Mouse (Mus musculus): ENCODE data around the gene Klhl5. TPM values are rescaled to one million over a fixed set of nuclear protein-coding genes. Genes with fewer than 3 reads are reported as not detected.

Klhl5 gene
- polyA plus RNA-seq, 1 experiment from 2014 or later: 25.3 TPM

DNA sequence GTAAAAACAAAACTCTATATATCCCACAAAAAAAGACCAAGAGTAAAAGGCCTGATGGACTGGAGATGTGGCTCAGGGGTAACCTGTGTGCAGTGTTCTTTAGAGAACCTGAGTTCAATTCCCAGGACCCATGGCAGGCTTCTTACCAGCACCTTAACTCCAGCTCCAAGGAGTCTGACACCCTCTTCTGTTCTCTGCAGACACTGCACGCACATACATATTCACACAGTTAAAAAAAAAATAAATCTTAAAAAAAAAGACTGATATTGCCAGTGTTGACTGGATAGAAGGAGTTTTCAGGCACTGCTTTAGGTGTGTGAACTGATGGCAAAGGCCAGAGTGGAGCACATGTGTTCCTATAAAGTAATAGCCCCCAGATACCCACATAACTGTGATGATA, 18.8 kb downstream of the Klhl5 start:
- H3K4me1 ChIP-seq (replicated peaks; ENCODE audit: control insufficient read depth, insufficient read depth, low read length): no peaks in the 10 kb centered on the region
- no peaks in the 10 kb centered on the region for H3K36me3 ChIP-seq (ENCODE audit: control insufficient read depth, insufficient read depth, low read length)
- H3K27ac ChIP-seq (ENCODE audit: low read depth, low read length): no peak overlapping the region
- H3K9me3 ChIP-seq (ENCODE audit: control insufficient read depth, low read length): no peaks in the 10 kb centered on the region
- 93% methylated on average over 1 of the region's 1 CpGs for WGBS
- H3K4me2 ChIP-seq (replicated peaks; ENCODE audit: low read depth, low read length): no peak overlapping the region
- H3K9ac ChIP-seq (ENCODE audit: low read depth, low read length): no peak overlapping the region
- no peak overlapping the region for H3K4me3 ChIP-seq (ENCODE audit: low read depth, low read length)
- no peaks in the 10 kb centered on the region for H3K27me3 ChIP-seq (ENCODE audit: control insufficient read depth, insufficient read depth, low read length)
- no peak for ATAC-seq (ENCODE audit: low FRiP score)
- DNase-seq (ENCODE audit: low spot score): no peak

- H3K36me3 ChIP-seq (ENCODE audit: control insufficient read depth, insufficient read depth, low read length): no peaks in the 10 kb centered on the region
- no peaks in the 10 kb centered on the region for H3K4me1 ChIP-seq (replicated peaks; ENCODE audit: control insufficient read depth, insufficient read depth, low read length)
- no peaks in the 10 kb centered on the region for H3K9me3 ChIP-seq (ENCODE audit: control insufficient read depth, low read length)
- no peak overlapping the region for H3K9ac ChIP-seq (ENCODE audit: low read depth, low read length)
- no peaks in the 10 kb centered on the region for H3K27me3 ChIP-seq (ENCODE audit: control insufficient read depth, insufficient read depth, low read length)
- H3K4me3 ChIP-seq (ENCODE audit: low read depth, low read length): no peak overlapping the region
- no peak overlapping the region for H3K4me2 ChIP-seq (replicated peaks; ENCODE audit: low read depth, low read length)
- DNase-seq (ENCODE audit: low spot score): no peak
- 83% methylated on average over 2 of the region's 2 CpGs for WGBS
- H3K27ac ChIP-seq (ENCODE audit: low read depth, low read length): no peak overlapping the region
- ATAC-seq (ENCODE audit: low FRiP score): no peak
Measured at GRCm38 (mm10) chr5:65128481-65128880, 21.1 kb downstream of the Klhl5 start.

- DNase-seq (ENCODE audit: low spot score) (peak; percentile 75), ATAC-seq (ENCODE audit: low FRiP score) (peak; percentile 94)
- Histone ChIP-seq H3K27me3 (ENCODE audit: control insufficient read depth, insufficient read depth, low read length) (no peaks in the 10 kb centered on the region), H3K36me3 (ENCODE audit: control insufficient read depth, insufficient read depth, low read length) (no peaks in the 10 kb centered on the region), H3K9ac (ENCODE audit: low read depth, low read length) (peak overlapping the region; percentile 61), H3K4me2 (replicated peaks; ENCODE audit: low read depth, low read length) (peak overlapping the region; percentile 54), H3K9me3 (ENCODE audit: control insufficient read depth, low read length) (no peaks in the 10 kb centered on the region), H3K4me3 (ENCODE audit: low read depth, low read length) (peak overlapping the region; percentile 46), H3K27ac (ENCODE audit: low read depth, low read length) (peak overlapping the region; percentile 64), H3K4me1 (replicated peaks; ENCODE audit: control insufficient read depth, insufficient read depth, low read length) (no peaks in the 10 kb centered on the region)
- WGBS: 2% methylated on average over 12 of the region's 12 CpGs
Measured at GRCm38 (mm10) chr5:65130528-65131210, 23.3 kb downstream of the Klhl5 start.

GRCm38 (mm10) chr5:65131211-65131879, 24.0 kb downstream of the Klhl5 start:
- H3K4me3 ChIP-seq (ENCODE audit: low read depth, low read length): peak overlapping the region; percentile 46
- DNase-seq (ENCODE audit: low spot score) (peak; percentile 64), ATAC-seq (ENCODE audit: low FRiP score) (peak; percentile 48; the same call in 1 of the 2 replicates)
- no peaks in the 10 kb centered on the region for H3K36me3 ChIP-seq (ENCODE audit: control insufficient read depth, insufficient read depth, low read length)
- H3K27ac ChIP-seq (ENCODE audit: low read depth, low read length): peak overlapping the region; percentile 64
- H3K4me1 ChIP-seq (replicated peaks; ENCODE audit: control insufficient read depth, insufficient read depth, low read length): no peaks in the 10 kb centered on the region
- no peaks in the 10 kb centered on the region for H3K9me3 ChIP-seq (ENCODE audit: control insufficient read depth, low read length)
- no peaks in the 10 kb centered on the region for H3K27me3 ChIP-seq (ENCODE audit: control insufficient read depth, insufficient read depth, low read length)
- peak overlapping the region; percentile 54 for H3K4me2 ChIP-seq (replicated peaks; ENCODE audit: low read depth, low read length)
- H3K9ac ChIP-seq (ENCODE audit: low read depth, low read length): peak overlapping the region; percentile 61
- whole genome bisulfite sequencing: 13% methylated on average over 20 of the region's 20 CpGs

DNA sequence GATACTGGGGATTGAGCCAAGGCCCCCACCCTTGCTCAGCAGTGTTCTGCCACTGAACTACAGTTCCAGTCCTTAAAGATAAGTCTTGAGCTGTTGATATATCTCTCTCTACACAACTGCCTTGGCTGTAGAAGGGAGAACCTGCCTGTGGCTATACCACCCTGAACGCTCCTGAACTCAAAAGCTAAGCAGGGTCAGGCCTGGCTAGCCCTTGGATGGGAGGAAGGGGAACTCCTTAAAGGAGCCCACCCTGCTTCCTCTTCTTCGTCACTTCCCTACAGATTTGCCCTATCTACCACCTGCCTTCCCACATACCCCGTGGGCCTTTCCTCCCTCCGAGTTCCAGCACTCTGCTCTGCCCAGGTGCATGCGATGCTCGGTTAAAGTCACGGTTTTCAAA, 28.8 kb downstream of the Klhl5 start:
- Histone ChIP-seq H3K27ac (ENCODE audit: low read depth, low read length) (no peak overlapping the region), H3K4me2 (replicated peaks; ENCODE audit: low read depth, low read length) (no peak overlapping the region), H3K4me3 (ENCODE audit: low read depth, low read length) (no peak overlapping the region), H3K9me3 (ENCODE audit: control insufficient read depth, low read length) (no peaks in the 10 kb centered on the region), H3K4me1 (replicated peaks; ENCODE audit: control insufficient read depth, insufficient read depth, low read length) (no peaks in the 10 kb centered on the region), H3K27me3 (ENCODE audit: control insufficient read depth, insufficient read depth, low read length) (no peaks in the 10 kb centered on the region), H3K9ac (ENCODE audit: low read depth, low read length) (no peak overlapping the region), H3K36me3 (ENCODE audit: control insufficient read depth, insufficient read depth, low read length) (no peaks in the 10 kb centered on the region)
- no peak for ATAC-seq (ENCODE audit: low FRiP score)
- DNase-seq (ENCODE audit: low spot score): no peak
- 81% methylated on average over 7 of the region's 7 CpGs for WGBS

DNA sequence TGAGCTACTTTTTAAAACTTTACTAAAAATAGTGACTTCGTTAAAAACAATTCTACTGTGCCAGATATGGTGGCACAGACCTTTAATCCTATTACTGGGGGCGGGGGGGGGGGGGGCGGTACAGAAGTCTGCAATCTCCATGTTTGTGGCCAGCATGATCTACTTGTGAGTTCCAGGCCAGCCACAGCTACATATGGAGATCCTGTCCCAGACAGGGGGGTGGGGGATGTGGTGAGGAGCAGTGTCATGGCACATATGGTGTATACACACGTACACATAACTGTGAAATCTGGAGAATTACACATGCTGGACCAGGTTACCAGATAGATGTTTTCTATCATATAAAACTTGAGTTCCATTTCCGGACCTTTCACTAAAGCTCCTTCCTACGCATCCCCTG, 29.7 kb downstream of the Klhl5 start:
- 90% methylated on average over 6 of the region's 6 CpGs for WGBS
- Histone ChIP-seq H3K9ac (ENCODE audit: low read depth, low read length) (no peak overlapping the region), H3K27ac (ENCODE audit: low read depth, low read length) (no peak overlapping the region)

DNA sequence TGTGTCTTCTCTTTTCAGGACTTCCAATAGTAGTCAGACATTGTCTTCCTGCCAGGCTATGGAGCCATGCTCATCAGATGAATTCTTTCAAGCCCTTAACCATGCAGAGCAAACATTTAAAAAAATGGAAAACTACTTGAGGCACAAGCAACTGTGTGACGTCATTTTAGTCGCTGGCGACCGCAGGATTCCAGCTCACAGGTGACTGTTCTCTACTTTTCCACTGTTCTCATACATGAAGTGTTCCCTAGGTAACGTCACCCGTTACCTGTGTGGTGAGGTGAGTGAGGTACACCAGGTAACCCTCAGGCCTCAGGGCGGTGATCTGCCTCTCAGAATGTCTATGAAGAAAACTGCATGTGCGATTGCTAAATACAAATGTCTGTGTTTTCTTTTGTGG, 33.9 kb downstream of the Klhl5 start:
- no peaks in the 10 kb centered on the region for H3K4me1 ChIP-seq (replicated peaks; ENCODE audit: control insufficient read depth, insufficient read depth, low read length)
- no peak overlapping the region for H3K4me3 ChIP-seq (ENCODE audit: low read depth, low read length)
- no peaks in the 10 kb centered on the region for H3K9me3 ChIP-seq (ENCODE audit: control insufficient read depth, low read length)
- no peaks in the 10 kb centered on the region for H3K36me3 ChIP-seq (ENCODE audit: control insufficient read depth, insufficient read depth, low read length)
- H3K27me3 ChIP-seq (ENCODE audit: control insufficient read depth, insufficient read depth, low read length): no peaks in the 10 kb centered on the region
- no peak for ATAC-seq (ENCODE audit: low FRiP score)
- no peak overlapping the region for H3K4me2 ChIP-seq (replicated peaks; ENCODE audit: low read depth, low read length)
- H3K9ac ChIP-seq (ENCODE audit: low read depth, low read length): no peak overlapping the region
- no peak overlapping the region for H3K27ac ChIP-seq (ENCODE audit: low read depth, low read length)
- 91% methylated on average over 8 of the region's 8 CpGs for WGBS
- DNase-seq (ENCODE audit: low spot score): no peak

More for the DNA sequence above, 29.7 kb downstream of the Klhl5 start:
- H3K36me3 ChIP-seq (ENCODE audit: control insufficient read depth, insufficient read depth, low read length): no peaks in the 10 kb centered on the region
- H3K9me3 ChIP-seq (ENCODE audit: control insufficient read depth, low read length): no peaks in the 10 kb centered on the region
- DNase-seq (ENCODE audit: low spot score): no peak
- no peak overlapping the region for H3K4me3 ChIP-seq (ENCODE audit: low read depth, low read length)
- ATAC-seq (ENCODE audit: low FRiP score): no peak
- H3K4me1 ChIP-seq (replicated peaks; ENCODE audit: control insufficient read depth, insufficient read depth, low read length): no peaks in the 10 kb centered on the region
- H3K4me2 ChIP-seq (replicated peaks; ENCODE audit: low read depth, low read length): no peak overlapping the region
- H3K27me3 ChIP-seq (ENCODE audit: control insufficient read depth, insufficient read depth, low read length): no peaks in the 10 kb centered on the region

- ATAC-seq (ENCODE audit: low FRiP score) (no peak), DNase-seq (ENCODE audit: low spot score) (no peak)
- WGBS: 71% methylated on average over 6 of the region's 6 CpGs
- Histone ChIP-seq H3K27me3 (ENCODE audit: control insufficient read depth, insufficient read depth, low read length) (no peaks in the 10 kb centered on the region), H3K4me1 (replicated peaks; ENCODE audit: control insufficient read depth, insufficient read depth, low read length) (no peaks in the 10 kb centered on the region), H3K4me3 (ENCODE audit: low read depth, low read length) (no peak overlapping the region), H3K4me2 (replicated peaks; ENCODE audit: low read depth, low read length) (no peak overlapping the region), H3K27ac (ENCODE audit: low read depth, low read length) (no peak overlapping the region), H3K9ac (ENCODE audit: low read depth, low read length) (no peak overlapping the region), H3K9me3 (ENCODE audit: control insufficient read depth, low read length) (no peaks in the 10 kb centered on the region), H3K36me3 (ENCODE audit: control insufficient read depth, insufficient read depth, low read length) (no peaks in the 10 kb centered on the region)
Measured at GRCm38 (mm10) chr5:65142247-65142646, 34.9 kb downstream of the Klhl5 start.
